Mouse (Mus musculus) heart, adult 2 months (tissue): Measurements from ENCODE around the gene Jpt2.

Experiments
- CTCF ChIP-seq: fragments of 200-600 bp; IDR thresholded peaks from 2 replicates; pipeline ENCODE4 v1.8.1; 2022; ENCODE audit warnings: antibody characterized with exemption, mild to moderate bottlenecking, moderate library complexity
- POLR2A ChIP-seq: fragments of 200-500 bp; IDR thresholded peaks from 2 replicates; pipeline ENCODE4 v1.6.1; 2011; ENCODE audit warnings: mild to moderate bottlenecking, low read depth, low read length, control low read depth; ENCODE audit not compliant: insufficient read depth

DNA sequence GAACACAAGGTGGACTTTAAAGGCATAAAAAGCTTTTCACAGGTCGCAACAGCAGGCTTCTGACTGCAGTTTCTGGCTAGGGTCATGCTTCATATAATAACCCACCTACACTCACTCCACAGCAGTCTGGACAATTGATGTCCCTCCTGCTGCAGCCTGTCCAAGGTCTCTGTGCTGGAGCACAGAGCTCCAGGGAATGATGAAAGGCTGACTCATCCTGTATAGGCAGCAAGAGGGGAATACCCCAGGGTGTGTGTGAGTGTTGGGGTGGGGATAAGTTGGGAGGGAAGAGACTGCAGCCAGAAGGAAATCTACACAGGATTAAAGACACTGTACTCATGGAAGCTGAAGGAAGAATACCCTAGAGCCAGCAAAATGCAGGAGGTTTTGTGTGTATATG is 31.0 kb downstream of the Jpt2 start:
- no peak for TF ChIP-seq CTCF
- no peak for TF ChIP-seq POLR2A
